Mouse (Mus musculus): ENCODE data around the gene Tmem184c. TPM values are rescaled to one million over a fixed set of nuclear protein-coding genes. Genes with fewer than 3 reads are reported as not detected.

Tmem184c gene
- polyA plus RNA-seq (2015; fragmentation: Nextera tagmentation; extraction: Ambion mirVana) = 21.2 and 27.9 TPM in 2 replicates

DNA sequence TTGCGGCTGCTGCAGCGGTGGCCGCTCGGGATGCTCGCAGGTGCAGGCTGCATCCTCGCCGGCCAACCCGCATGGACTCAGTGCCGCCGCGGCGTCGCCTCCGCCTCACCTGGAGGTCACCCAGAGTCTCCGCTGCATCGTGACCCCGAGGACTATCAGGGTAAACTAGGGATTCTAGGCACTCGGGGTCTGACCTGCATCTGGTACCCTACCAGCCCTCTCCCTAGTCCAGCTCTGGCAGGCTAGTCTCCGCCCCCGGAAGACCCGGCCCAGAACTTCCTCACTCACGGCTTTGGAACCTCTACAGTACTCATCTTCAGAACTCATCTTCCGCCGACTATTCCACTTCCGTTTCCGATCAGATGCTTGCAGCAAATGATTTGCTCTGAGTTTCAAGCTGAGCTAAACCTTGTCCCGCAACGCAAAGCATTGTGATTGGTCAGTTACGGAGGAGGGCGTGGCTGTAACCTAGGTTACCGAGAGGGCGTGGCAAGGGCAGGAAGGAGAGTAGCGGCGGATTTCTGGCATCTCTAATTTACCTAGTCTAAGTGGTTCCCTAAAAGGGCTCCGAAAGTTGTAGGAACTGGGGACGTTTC is at the start of gene Tmem184c:
Tmem184c (minus strand) TSS at position 325 of the 596 bp plus-strand sequence.
- Histone ChIP-seq H3K4me3 (replicated peaks) (peak within 1 kb of the TSS; percentile 70), H3K27ac (peak within 1 kb of the TSS; percentile 51; the same call in 1 of the 2 replicates), H3K4me2 (replicated peaks) (peak within 1 kb of the TSS; percentile 75), H3K4me1 (replicated peaks) (peaks cover 2% of the 10 kb centered on the region; the same call in 1 of the 2 replicates), H3K36me3 (no peaks in the 10 kb centered on the region), H3K9ac (peak within 1 kb of the TSS; percentile 56), H3K9me3 (no peaks in the 10 kb centered on the region), H3K27me3 (replicated peaks) (no peaks in the 10 kb centered on the region)
- WGBS = under 1% methylated on average over 36 of the region's 36 CpGs
- ATAC-seq = peak; percentile 99

DNA sequence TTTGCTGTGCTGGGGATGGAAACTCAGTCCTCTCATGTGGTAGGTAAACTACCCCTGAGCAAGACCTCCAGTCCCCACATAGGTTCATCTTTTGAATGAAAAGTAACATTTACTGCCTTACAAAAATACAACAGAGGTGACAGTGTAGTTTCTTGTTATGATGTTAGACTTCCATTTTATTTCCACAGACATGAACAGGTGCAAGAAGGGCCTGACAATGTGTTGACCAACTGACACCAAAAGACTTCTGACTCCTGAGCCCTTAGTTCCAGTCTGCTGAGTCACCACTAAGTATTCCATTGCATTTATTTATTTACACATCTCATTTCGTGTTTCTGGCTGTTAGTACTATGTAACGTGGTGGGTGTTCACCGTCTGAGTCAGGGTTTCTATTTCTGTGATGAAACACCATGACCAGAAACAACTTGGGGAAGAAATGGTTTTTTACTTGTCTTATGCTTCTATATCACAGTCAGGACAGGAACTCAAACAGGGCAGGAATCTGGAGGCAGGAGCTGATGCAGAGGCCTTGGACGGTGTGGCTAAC is 49.1 kb upstream of the Tmem184c start:
- no peak overlapping the region for H3K4me3 ChIP-seq (replicated peaks)
- H3K27me3 ChIP-seq (replicated peaks) = no peaks in the 10 kb centered on the region
- H3K27ac ChIP-seq = no peak overlapping the region
- no peak for ATAC-seq
- H3K36me3 ChIP-seq = no peaks in the 10 kb centered on the region
- 63% methylated on average over 4 of the region's 4 CpGs for WGBS
- no peaks in the 10 kb centered on the region for H3K4me1 ChIP-seq (replicated peaks)
- no peak overlapping the region for H3K4me2 ChIP-seq (replicated peaks)
- no peak overlapping the region for H3K9ac ChIP-seq
- no peaks in the 10 kb centered on the region for H3K9me3 ChIP-seq

DNA sequence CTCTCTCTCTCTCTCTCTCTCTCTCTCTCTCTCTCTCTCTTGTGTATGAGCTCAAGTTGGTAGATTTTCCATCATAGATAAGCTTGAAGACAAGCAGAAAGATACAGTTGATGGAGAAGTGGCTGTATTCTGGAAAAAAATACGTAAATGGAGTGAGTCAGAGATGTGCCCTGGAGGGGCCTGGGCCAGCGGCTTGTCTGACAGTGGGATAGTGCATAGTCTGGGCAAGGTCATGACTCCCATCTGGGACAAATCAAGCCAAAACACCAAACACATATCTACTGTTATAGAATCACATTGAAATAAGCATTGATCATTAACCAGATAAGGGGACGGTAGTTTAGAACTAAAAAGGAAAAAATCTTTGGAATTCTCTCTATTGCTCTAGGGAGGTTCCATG is 47.9 kb upstream of the Tmem184c start:
- no peak for ATAC-seq

GRCm38 (mm10) chr8:77650646-77651190 is 40.2 kb upstream of the Tmem184c start:
- H3K27me3 ChIP-seq (replicated peaks) = no peaks in the 10 kb centered on the region
- H3K4me2 ChIP-seq (replicated peaks) = no peak overlapping the region
- H3K36me3 ChIP-seq = no peaks in the 10 kb centered on the region
- 55% methylated on average over 1 of the region's 1 CpGs for WGBS
- H3K4me3 ChIP-seq (replicated peaks) = no peak overlapping the region
- no peaks in the 10 kb centered on the region for H3K9me3 ChIP-seq
- no peaks in the 10 kb centered on the region for H3K4me1 ChIP-seq (replicated peaks)
- no peak overlapping the region for H3K27ac ChIP-seq
- no peak for ATAC-seq
- H3K9ac ChIP-seq = no peak overlapping the region

More for the DNA sequence above, 47.9 kb upstream of the Tmem184c start:
- H3K9ac ChIP-seq = no peak overlapping the region
- H3K27ac ChIP-seq = no peak overlapping the region
- H3K9me3 ChIP-seq = no peaks in the 10 kb centered on the region
- H3K36me3 ChIP-seq = no peaks in the 10 kb centered on the region
- 60% methylated on average over 3 of the region's 3 CpGs for WGBS
- H3K27me3 ChIP-seq (replicated peaks) = no peaks in the 10 kb centered on the region
- H3K4me2 ChIP-seq (replicated peaks) = no peak overlapping the region
- no peaks in the 10 kb centered on the region for H3K4me1 ChIP-seq (replicated peaks)
- H3K4me3 ChIP-seq (replicated peaks) = no peak overlapping the region

- H3K4me1 ChIP-seq (replicated peaks) = no peaks in the 10 kb centered on the region
- no peaks in the 10 kb centered on the region for H3K27me3 ChIP-seq (replicated peaks)
- no peaks in the 10 kb centered on the region for H3K9me3 ChIP-seq
- ATAC-seq = no peak
- WGBS = 57% methylated on average over 5 of the region's 5 CpGs
- H3K4me3 ChIP-seq (replicated peaks) = no peak overlapping the region
- no peaks in the 10 kb centered on the region for H3K36me3 ChIP-seq
- no peak overlapping the region for H3K9ac ChIP-seq
- no peak overlapping the region for H3K27ac ChIP-seq
- H3K4me2 ChIP-seq (replicated peaks) = no peak overlapping the region
These were observed 29.8 kb upstream of the Tmem184c start for GRCm38 (mm10) chr8:77640093-77640839.

GRCm38 (mm10) chr8:77637593-77637992 is 27.1 kb upstream of the Tmem184c start:
- 91% methylated on average over 3 of the region's 3 CpGs for WGBS
- ATAC-seq = no peak
- H3K4me2 ChIP-seq (replicated peaks) = no peak overlapping the region
- no peaks in the 10 kb centered on the region for H3K36me3 ChIP-seq
- H3K4me1 ChIP-seq (replicated peaks) = no peaks in the 10 kb centered on the region
- no peak overlapping the region for H3K27ac ChIP-seq
- H3K4me3 ChIP-seq (replicated peaks) = no peak overlapping the region
- H3K27me3 ChIP-seq (replicated peaks) = no peaks in the 10 kb centered on the region
- no peaks in the 10 kb centered on the region for H3K9me3 ChIP-seq
- H3K9ac ChIP-seq = no peak overlapping the region

GRCm38 (mm10) chr8:77634035-77634434 is 23.5 kb upstream of the Tmem184c start:
- Histone ChIP-seq H3K27ac (no peak overlapping the region), H3K36me3 (no peaks in the 10 kb centered on the region), H3K4me2 (replicated peaks) (no peak overlapping the region), H3K4me3 (replicated peaks) (no peak overlapping the region), H3K4me1 (replicated peaks) (no peaks in the 10 kb centered on the region), H3K9me3 (no peaks in the 10 kb centered on the region), H3K9ac (no peak overlapping the region), H3K27me3 (replicated peaks) (no peaks in the 10 kb centered on the region)
- WGBS = 62% methylated on average over 5 of the region's 5 CpGs
- peak; percentile 47; the same call in 1 of the 2 replicates for ATAC-seq

DNA sequence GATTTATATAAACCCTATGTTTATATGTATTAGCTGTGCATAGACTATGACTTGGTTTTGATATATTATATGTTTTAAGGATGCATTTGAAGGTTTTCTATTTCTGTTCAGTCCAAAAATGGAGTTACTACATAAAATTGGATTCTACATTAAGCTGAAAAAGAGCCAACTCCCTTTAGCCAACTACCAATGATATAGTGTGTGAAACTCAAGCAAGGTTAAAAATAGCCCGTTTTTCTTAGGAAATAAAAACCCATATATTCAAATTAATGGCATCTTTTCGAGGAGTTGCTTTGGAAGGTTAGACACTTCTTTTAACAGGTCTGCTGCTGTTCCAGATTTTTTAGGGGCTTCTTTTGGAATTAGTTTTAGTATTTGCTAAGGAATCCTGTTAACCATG is 22.7 kb upstream of the Tmem184c start:
- Histone ChIP-seq H3K27ac (no peak overlapping the region), H3K4me1 (replicated peaks) (no peaks in the 10 kb centered on the region), H3K4me2 (replicated peaks) (no peak overlapping the region), H3K27me3 (replicated peaks) (no peaks in the 10 kb centered on the region), H3K36me3 (no peaks in the 10 kb centered on the region), H3K4me3 (replicated peaks) (no peak overlapping the region), H3K9me3 (no peaks in the 10 kb centered on the region), H3K9ac (no peak overlapping the region)
- WGBS = 63% methylated on average over 2 of the region's 2 CpGs
- no peak for ATAC-seq

DNA sequence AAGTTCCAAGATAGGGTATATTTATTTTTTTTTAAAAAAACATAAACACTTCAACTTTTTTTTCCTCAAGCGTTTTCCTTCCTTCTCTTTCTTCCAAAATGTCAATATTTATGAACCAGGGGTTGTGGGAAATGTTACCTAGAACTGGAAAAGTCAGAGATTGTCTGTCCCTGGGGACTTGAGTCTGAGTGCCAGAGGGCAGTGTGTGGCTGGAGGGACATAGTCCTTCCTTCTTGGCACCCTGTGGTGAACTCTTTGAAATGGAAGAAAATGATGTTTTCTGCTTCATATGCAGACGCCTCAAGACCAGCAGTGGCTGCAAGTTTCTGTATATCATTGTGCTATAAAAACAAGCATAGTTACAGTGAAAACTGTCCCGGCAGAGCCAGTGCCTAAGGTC is 20.2 kb upstream of the Tmem184c start:
- no peaks in the 10 kb centered on the region for H3K36me3 ChIP-seq
- H3K4me1 ChIP-seq (replicated peaks) = no peaks in the 10 kb centered on the region
- no peaks in the 10 kb centered on the region for H3K27me3 ChIP-seq (replicated peaks)
- 0 out of 2 replicates have a peak overlapping the region, but pooled peaks have one; percentile 40 for H3K27ac ChIP-seq
- ATAC-seq = no peak
- no peak overlapping the region for H3K9ac ChIP-seq
- WGBS = 37% methylated on average over 3 of the region's 3 CpGs
- H3K9me3 ChIP-seq = no peaks in the 10 kb centered on the region
- no peak overlapping the region for H3K4me3 ChIP-seq (replicated peaks)
- H3K4me2 ChIP-seq (replicated peaks) = no peak overlapping the region

- Histone ChIP-seq H3K9me3 (no peaks in the 10 kb centered on the region), H3K27ac (no peak overlapping the region), H3K4me3 (replicated peaks) (no peak overlapping the region), H3K27me3 (replicated peaks) (no peaks in the 10 kb centered on the region), H3K4me1 (replicated peaks) (no peaks in the 10 kb centered on the region), H3K4me2 (replicated peaks) (no peak overlapping the region), H3K36me3 (no peaks in the 10 kb centered on the region), H3K9ac (no peak overlapping the region)
- 20% methylated on average over 15 of the region's 15 CpGs for WGBS
- peak; percentile 84 for ATAC-seq
These were observed 19.5 kb upstream of the Tmem184c start for GRCm38 (mm10) chr8:77629858-77630537.

- Histone ChIP-seq H3K4me3 (replicated peaks) (no peak overlapping the region), H3K4me2 (replicated peaks) (no peak overlapping the region), H3K9ac (no peak overlapping the region), H3K36me3 (no peaks in the 10 kb centered on the region), H3K27ac (no peak overlapping the region), H3K4me1 (replicated peaks) (no peaks in the 10 kb centered on the region), H3K27me3 (replicated peaks) (no peaks in the 10 kb centered on the region), H3K9me3 (no peaks in the 10 kb centered on the region)
- 88% methylated on average over 7 of the region's 7 CpGs for WGBS
- ATAC-seq = no peak
These were observed 13.2 kb upstream of the Tmem184c start for GRCm38 (mm10) chr8:77623677-77624209.

GRCm38 (mm10) chr8:77617916-77618315 is 7.4 kb upstream of the Tmem184c start:
- Histone ChIP-seq H3K9me3 (no peaks in the 10 kb centered on the region), H3K4me2 (replicated peaks) (no peak overlapping the region), H3K27me3 (replicated peaks) (no peaks in the 10 kb centered on the region), H3K36me3 (no peaks in the 10 kb centered on the region), H3K9ac (no peak overlapping the region), H3K4me1 (replicated peaks) (no peaks in the 10 kb centered on the region), H3K4me3 (replicated peaks) (no peak overlapping the region), H3K27ac (no peak overlapping the region)
- peak; percentile 49; the same call in 1 of the 2 replicates for ATAC-seq
- 34% methylated on average over 2 of the region's 2 CpGs for whole genome bisulfite sequencing
